Mouse (Mus musculus) B cell, adult 2 months (primary cell): Measurements from ENCODE around the gene Poc1a.
A peak's percentile ranks its signal among the peaks of the same experiment; 100 is the strongest.

ENCODE experiments used
- DNase-seq, 2 experiments: peaks; one replicate each; pipeline ENCODE4 v3.0.0; 2022

Poc1a gene

DNA sequence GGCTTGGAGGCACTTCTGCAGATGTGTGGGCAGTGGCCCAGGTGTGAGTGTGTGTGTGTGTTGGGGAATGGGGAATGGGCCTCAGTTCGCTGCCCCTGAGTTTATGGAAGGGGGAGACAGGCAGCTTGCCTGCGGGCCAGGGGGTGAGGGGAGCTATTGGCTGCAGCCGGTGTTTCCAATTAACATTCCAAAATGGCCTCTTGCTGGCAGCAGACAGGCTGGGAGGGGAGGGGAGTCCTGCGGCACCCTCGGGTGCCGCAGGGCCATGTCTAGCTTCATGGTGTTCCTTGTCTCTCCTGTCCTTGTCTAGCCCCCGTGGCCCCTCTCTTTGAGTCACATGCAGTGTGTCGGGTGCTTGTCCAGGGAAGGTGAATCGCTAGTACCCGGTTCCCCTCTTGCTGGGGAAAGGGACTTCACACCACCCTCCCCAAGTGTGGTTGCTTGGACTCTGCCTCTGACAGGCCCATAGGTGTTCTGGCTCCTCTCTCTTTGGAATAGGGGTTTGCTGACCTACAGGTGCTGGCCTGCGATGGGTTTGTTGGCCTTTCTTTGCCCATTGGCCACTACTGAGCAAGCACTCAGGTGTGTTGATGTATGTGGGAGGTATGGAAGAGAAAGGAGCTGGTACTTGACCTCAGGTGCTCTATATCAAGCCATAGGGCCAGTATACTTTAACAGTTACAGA, 89.1 kb downstream of the Poc1a start:
- peak; percentile 20 to 23 for DNase-seq

DNA sequence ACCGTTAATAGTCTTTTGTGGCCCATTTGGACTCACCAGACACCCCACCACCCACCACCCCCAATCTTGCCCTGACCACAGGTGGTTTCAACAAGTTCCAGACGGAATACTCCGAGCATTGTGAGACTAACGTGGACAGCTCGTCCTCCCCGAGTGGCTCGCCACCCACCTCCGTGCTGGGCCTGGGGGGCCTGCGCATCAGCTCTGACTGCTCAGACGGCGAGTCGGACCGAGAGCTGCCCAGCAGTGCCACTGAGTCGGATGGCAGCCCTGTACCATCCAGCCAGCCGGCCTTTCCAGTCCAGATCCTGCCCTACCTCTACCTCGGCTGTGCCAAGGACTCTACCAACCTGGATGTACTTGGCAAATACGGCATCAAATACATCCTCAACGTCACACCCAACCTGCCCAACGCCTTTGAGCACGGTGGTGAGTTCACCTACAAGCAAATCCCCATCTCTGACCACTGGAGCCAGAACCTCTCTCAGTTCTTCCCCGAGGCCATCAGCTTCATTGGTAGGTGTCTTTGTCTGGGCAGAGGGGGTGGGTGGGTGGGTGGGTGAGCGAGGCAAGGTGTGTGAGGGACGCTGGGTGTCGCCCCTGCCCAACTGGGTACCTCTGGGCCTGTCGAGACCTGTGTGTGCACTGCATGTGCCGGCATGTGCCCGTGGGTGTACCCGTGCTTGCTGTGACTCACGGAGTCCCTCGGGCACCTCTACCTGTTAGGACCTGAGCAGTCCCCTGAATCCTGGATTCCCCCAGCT, 89.9 kb downstream of the Poc1a start:
- DNase-seq, result peak in 1 of 2 experiments; percentile 25

DNA sequence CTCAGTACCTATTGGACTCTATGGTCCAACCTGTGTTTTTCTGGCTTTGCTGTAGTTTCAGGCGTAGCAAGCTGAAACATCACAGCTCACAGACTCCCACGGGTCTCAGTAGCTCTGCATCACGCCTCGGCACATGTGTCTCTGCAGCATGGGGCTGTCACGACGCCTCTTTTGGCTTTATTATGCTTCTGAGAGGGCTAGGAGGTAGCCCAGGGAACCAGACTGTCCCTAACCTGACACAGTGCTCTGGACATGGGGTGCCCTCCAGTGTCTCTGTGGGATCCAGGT, 90.5 kb downstream of the Poc1a start:
- peak in 1 of 2 experiments; percentile 11 for DNase-seq

DNA sequence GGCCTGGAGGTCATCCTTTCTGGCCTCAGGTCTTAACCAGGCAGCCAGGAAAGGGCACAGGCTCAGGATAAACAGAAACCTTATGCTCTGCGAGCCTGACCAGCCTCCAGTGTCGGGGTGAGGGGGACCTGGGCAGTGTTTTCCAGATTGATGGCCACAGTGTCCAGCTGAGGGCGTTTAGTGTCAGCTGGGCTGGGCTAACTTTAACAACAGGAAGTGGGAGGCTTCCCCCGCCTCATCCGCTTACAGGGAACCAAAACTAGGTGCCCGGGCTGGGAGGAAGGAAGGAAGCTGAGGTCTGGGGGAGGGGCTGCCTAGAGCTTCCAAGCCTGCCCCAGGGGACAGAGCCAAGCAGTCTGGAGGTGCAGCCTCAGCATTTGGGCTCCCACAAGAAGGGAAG, 90.9 kb downstream of the Poc1a start:
- DNase-seq, result peak; percentile 62 to 66

DNA sequence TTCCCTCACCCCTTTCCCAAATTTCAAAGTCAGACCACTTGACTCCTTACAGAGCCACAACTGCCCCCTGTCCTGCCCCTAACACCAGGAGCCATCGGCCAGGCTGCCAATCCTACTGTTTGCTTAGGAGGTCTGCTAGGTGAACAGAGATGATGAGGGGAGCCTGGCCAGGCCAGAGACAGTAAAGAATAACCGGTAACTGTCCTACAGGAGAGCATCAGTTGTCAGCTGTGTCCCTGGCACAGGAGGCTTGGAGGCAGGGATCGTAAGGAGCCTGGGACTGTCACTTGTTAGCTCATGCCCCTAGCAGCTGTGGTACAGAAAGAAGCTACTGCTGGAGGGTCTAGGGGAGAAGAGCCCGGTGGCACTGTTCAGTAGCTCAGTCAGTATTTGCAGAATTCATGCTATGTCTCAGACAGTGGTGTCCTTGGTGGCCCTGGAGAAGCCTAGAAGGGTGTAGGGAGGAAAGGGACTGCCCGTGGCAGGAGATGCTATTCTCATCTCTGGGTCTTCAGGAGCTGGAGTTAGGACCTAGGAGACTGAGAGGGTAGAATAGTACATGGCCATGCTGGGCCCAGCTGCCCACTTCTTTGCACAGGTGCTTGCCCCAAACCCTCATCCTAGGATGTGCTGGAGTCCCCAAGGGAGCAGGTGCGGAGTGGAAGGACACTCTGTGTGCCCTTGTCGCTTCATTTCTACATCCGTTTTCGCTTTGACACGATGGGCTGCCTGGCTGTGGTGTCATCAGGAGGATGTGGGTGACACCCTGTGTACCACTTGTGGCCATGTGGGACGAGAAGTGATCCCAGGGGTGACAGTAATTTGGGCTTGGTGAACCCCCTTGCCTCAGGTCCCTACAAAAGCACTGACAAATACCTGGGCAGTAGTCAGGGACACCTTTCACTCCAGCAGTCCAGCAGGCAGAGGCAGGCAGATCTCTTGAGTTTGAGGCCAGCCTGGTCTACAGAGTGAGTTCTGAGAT, 91.9 kb downstream of the Poc1a start:
- DNase-seq, result peak; percentile 56 to 63

DNA sequence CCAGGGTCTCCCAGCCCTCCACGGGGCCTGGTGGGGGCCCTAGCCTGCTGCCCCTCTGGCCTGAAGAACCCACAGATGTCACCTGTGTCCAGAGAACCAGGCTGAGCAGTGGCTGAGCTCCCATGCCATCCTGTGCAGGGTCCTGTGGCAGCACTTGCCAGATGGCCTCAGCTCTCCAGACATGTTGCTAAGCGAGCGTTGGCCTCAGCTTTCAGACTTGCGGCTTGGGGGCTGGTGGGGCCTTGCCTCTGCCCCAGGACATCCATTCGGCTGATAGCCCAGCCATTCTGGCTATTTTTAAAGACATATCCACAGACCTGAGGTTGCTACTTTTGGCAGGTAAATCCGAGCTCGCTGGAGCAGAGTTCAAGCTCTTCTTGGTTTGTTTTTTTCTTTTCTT, 93.1 kb downstream of the Poc1a start:
- no peak for DNase-seq

DNA sequence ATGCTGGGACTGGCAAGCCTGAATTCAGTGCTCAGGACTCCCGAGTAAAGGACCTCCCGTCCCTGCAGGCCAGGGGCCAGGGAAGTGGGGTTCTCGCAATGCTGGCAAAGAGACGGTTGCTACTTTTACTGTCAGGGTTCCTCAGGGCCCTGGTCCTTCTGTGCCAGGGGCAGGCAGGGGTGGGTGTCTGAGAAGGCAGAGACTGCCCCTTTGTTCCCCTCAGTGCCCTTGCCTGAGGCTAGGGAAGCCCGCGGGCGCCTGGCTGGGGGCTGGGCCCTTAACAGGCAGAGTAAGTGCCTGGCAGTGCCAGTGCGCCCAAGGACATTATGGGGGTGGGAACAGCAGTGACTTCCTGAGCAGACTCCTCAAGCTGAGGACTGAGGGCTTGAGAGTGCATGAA, 96.4 kb downstream of the Poc1a start:
- DNase-seq, result no peak

DNA sequence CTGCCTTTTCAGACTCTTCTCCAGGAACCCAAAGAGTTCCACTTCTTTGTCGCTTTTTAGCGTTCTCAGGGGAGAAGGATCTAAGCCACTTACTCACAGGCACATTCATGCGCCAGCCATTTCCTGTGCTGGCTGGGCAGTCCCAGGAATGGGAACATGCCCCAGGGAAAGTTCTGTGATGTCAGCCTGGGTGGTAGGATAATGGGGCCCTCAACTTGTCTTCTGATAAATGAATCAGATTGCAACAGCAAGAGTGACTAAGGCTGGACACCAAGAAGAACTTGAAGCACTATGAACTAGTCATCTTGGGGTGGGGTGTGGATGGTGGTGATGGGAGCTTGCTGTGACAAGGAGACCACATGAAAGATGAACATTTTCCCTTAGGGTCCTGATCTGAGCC, 97.2 kb downstream of the Poc1a start:
- DNase-seq, result no peak

DNA sequence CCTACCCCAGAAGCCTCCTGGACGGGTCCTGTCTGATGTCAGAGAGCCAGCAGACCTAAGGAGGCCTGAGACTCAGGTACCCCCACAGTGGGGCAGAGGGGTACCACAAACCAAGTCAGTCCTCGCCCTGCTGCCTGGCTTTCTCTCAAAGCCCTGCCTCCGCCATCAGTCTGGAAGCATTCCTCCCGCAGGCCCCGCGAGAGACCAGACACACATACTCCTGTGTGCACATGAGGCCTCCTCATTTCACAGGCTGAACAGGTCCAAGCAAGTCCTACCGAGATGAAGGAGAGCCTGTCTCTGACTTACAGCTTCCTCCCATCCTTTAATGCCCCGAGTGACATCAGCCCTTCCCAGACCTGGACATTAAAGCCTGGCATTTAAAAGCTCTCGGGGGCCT, 97.9 kb downstream of the Poc1a start:
- DNase-seq, result no peak

DNA sequence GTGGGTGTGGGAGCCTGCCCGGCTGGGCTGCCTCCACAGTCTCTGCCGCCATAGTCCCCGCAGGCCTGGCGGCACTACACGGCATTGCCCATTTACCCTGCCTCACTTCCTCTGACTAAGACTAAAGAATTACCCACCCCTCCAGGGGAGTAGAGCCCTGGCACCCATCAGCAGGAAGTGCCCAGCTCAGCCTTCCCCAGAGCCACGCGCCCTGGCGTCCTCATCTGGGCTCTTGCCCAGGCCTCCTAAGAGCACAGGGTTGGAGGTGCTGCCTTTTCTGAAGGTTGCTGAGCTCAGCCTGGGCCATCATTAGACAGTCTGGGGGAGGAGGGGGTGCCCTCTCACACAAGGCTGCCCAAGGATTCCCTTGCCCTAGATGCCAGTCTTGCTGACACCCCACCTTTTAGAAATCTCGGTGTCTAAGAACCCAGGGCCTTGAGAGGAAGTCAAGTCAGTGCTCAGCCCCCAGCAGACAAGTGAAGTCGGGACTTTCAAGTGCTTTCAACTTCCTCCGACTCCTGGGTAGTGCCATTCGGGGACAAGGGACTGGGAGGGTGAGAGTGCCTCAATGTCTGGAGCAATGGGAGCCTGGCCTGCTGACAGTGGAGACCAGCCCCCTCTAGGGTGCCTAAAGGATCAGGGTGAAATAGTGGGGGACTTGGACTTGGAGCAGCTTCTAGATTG, 105.5 kb downstream of the Poc1a start:
- peak; percentile 52 to 53 for DNase-seq

DNA sequence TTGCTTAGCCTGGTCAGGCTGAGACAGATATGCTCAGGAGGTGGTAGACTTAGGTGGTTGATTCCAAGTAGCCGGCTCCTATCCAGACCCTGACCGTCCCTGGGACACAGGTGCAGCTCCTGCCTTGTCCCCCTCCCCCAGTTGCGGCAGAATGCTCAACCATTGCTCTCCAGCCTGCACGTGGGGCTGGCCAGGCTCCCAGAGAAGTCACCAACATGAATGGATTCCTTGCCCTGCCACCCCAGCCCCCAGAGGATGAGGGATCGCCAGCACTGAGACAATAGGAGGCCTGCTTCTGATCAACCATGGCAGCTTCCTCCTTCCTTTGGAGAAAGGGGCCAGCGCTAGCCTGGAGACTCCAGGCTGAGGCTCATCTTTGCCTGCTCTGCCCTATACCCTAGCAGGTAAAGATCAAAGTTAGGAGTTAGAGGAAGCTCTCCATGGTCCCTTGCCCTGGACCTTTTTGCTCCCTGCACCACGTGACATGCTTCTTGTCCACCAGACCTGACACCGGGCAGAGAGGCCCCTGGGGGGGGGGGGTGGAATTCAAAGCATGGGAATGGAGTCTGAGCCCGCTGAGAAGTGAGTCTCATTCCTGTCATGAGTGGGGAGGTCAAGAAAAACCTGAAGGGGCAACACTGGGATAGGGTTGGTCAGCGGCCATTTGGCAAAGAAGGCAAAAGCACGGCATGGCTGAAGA, 112.1 kb downstream of the Poc1a start:
- no peak for DNase-seq

DNA sequence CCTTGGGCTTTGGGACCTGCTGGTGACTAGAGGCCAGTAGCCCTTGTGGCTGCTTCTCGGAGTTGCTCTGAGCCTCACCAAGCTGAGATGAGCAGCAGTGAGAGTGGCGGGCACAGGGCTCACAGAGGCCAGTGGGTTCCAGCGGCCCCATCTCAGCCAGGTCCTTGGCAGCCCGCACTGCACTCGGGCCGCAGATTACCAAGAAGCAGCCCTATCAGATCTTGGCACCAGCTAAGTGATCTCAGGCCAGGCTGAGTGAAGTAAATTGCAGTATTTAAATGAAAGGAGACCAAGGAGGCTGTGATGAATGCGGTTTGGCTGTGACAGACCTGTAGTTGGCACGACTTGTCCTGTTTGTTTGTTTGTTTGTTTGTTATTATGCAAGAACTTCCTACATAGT, 112.7 kb downstream of the Poc1a start:
- no peak for DNase-seq

DNA sequence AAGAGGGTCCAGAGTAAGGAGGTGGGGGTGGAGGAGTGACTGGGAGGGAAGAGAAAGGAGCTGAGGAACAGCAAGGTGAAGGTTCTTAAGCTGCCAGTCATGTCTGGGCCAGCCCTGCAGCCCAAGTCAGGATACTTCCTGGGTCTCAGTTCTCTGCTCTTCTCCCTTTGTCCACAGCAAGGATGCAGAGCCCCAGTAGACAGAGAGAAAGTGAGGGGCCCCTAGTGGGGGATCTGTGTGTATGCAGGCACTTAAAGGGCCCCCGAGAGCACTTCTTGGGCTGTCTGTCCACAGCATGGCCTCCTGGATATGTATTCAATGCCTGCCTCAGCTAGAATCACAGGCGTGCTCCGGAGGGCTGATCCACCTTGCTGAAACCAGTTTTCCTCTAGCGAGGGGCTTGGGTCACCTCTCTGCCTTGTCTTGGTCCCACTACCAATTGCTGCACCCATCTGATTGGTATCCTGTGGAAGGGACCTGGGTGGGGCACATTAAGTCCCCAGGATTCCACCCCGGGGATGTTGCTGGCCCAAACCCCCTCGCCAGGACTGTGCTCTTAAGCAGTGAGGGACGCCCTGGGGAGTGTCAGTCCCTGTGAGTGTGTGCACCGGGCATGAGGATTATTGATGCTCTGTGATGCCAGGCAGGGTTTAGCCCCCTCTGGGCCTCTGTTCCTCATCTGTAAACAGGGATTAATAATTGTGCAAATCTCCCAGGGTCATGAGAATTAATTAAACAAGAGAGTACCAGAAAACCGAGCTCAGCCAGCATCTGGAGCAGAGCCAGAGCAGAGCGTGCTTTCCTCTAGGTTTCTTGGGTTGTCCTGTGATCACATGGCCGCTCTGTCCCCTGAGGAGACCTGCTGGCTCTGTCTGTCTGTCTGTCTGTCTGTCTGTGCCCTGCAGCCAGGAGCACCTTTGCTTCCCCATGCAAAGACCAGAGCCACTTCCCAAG, 114.1 kb downstream of the Poc1a start:
- DNase-seq, result peak; percentile 48 to 53

DNA sequence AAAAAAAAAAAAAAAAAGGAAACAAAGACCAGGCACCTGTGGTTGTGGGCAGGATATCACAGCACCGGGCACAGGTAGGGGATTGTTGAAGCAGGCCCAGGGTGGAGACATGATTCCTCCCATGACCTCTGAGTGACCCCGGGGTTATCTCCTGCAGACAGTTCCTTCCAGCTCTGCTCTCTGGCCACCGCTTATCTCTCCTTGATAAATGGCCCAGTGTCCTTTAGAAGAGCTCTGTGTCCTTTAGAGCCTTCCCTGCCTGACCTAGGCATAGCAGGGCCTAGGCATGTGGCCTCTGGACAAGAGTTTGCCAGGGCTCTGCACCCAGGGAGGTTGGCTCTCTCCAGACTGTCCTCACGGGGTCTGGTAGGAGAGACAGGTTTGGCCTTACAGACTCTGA, 116.9 kb downstream of the Poc1a start:
- DNase-seq, result no peak

DNA sequence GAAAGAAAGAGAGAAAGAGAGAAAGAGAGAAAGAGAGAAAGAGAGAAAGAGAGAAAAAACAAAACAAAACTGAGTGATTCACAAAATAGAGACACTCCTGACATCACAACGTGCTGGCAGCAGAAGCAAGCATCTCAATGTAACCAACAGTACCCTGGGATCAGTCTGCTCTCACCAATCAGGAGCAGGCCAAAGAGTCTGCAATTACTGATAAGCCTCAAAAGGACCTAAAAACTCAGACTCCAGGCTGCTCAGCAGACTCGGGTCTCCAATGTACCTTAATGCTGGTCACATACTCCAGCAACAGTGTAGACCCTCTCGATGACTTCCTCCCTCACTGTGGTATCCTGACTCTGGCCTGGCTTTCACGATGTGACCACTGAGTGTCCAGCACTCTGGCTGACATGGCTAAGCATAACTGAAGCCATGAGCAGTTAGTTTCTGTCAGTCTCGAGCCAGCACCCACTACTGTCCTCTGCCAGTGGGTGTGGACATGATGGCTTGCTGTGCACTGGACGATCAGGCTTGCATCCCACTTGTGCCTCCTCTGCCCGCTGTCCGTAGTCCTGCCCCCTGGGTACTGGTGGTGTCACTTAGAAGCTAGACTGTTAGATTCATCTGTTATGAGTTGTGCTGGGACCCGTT, 117.9 kb downstream of the Poc1a start:
- no peak for DNase-seq

DNA sequence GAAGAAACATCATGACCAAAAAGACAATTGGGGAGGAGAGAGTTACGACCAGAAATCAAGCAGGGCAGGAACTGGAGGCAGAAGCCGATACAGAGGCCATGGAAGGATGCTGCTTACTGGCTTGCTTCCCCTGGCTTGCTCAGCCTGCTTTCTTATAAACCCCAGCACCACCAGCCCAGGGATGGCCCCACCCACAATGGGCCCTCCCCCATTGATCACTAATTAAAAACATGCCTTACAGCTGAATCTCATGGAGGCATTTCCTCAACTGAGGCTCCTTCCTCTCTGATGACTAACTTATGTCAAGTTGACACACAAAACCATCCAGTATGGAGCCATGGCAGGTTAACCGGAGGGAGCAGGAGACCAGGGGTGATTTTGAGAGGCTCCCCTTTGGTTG, 118.9 kb downstream of the Poc1a start:
- DNase-seq, result no peak
